Mouse (Mus musculus) E14TG2a.4 (cell line): ENCODE results near the gene Gm17067.
"Not testable (repeated sequence)": the region's sequence is repeated elsewhere in the genome, so short reads cannot be mapped to it uniquely, and the experiment has no call there.

ENCODE experiments used
- CTCF ChIP-seq: conservative IDR thresholded peaks from 2 replicates; pipeline ENCODE4 v1.5.1; 2014; ENCODE audit warnings: low read length
- NANOG ChIP-seq: IDR thresholded peaks from 2 replicates; pipeline ENCODE4 v1.6.1; 2014; ENCODE audit warnings: borderline replicate concordance, low read length, mixed read lengths

- TF ChIP-seq CTCF, NANOG: not testable (repeated sequence)
Measured at GRCm38 (mm10) chr7:42693251-42693650, 33.6 kb downstream of the Gm17067 start.
